Mouse (Mus musculus) embryonic facial prominence, embryonic 15.5 days (tissue): Measurements from ENCODE around the gene Rbm15. TPM values are rescaled to one million over a fixed set of nuclear protein-coding genes. Genes with fewer than 3 reads are reported as not detected.
"Not testable (repeated sequence)": the region's sequence is repeated elsewhere in the genome, so short reads cannot be mapped to it uniquely, and the experiment has no call there.

ENCODE experiments used
- ATAC-seq: fragments of 200-750 bp; cut with Nextera tagmentation; 2 replicates; pipeline ENCODE4 v1.8.0; 2017; ENCODE audit warnings: low read depth, moderate TSS enrichment; ENCODE audit not compliant: insufficient number of reproducible peaks, low FRiP score, low TSS enrichment
- H3K27ac ChIP-seq: fragments of 300-500 bp; sonication (generic); replicated peaks from 2 replicates; pipeline ENCODE4 v1.5.1; 2015; ENCODE audit warnings: mild to moderate bottlenecking, inconsistent platforms
- H3K27me3 ChIP-seq: fragments of 300-500 bp; sonication (generic); 2 replicates; pipeline ENCODE4 v1.6.1; 2015; ENCODE audit warnings: inconsistent platforms
- H3K36me3 ChIP-seq: fragments of 300-500 bp; sonication (generic); 2 replicates; pipeline ENCODE4 v1.6.1; 2015; ENCODE audit warnings: mild to moderate bottlenecking, inconsistent platforms
- H3K4me1 ChIP-seq: fragments of 300-500 bp; sonication (generic); 2 replicates; pipeline ENCODE4 v1.6.1; 2015; ENCODE audit warnings: inconsistent platforms
- H3K4me2 ChIP-seq: fragments of 300-500 bp; sonication (generic); replicated peaks from 2 replicates; pipeline ENCODE4 v1.6.1; 2015; ENCODE audit warnings: mild to moderate bottlenecking, inconsistent platforms
- H3K4me3 ChIP-seq: fragments of 300-500 bp; sonication (generic); replicated peaks from 2 replicates; pipeline ENCODE4 v1.5.1; 2015; ENCODE audit warnings: mild to moderate bottlenecking, inconsistent platforms
- H3K9ac ChIP-seq: fragments of 300-500 bp; sonication (generic); 2 replicates; pipeline ENCODE4 v1.6.1; 2015; ENCODE audit warnings: inconsistent platforms
- H3K9me3 ChIP-seq: fragments of 300-500 bp; sonication (generic); replicated peaks from 2 replicates; pipeline ENCODE4 v1.6.1; 2016; ENCODE audit warnings: inconsistent platforms
- WGBS: fragments of 180-500 bp; shearing (Covaris S2); methylation state at CpG from one replicate; pipeline ENCODE4 v1.1.7; 2015; 5-methylcytosine and 5-hydroxymethylcytosine counted together
- polyA plus RNA-seq: library from polyadenylated mRNA; unstranded; fragments of >200 nt; fragmentation: Nextera tagmentation; extraction: Ambion mirVana; gene quantifications from 2 replicates; pipeline ENCODE4 v1.2.1, GENCODE M21; 2015

The Rbm15 gene
- polyA plus RNA-seq, 1 experiment from 2014 or later, result 13.0 TPM

DNA sequence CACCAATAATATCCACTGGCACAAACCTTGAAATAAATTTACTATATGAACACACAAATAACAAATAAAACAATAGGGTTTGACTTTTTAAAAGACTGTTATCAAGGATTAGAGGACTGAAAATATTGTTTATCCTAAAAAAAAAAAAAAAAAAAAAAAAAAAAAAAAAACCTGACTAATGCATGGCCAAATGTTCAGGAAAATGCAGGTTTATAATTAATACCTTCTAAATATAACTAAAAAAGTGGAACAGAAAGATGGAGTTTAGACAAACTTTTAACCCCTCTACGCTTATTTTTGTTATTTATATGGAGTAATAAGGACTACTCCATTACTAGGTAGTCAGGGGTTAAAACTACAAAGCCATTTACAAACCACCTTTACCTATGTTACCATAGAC lies 7.0 kb downstream of the Rbm15 start:
- H3K9me3 ChIP-seq, result no peaks in the 10 kb centered on the region
- WGBS, result 96% methylated on average over 1 of the region's 1 CpGs
- no peak overlapping the region for H3K4me3 ChIP-seq
- H3K4me2 ChIP-seq, result no peak overlapping the region
- ATAC-seq, result no peak
- peaks cover 35% of the 10 kb centered on the region for H3K4me1 ChIP-seq
- H3K36me3 ChIP-seq, result peaks cover 25% of the 10 kb centered on the region
- H3K27ac ChIP-seq, result no peak overlapping the region
- no peaks in the 10 kb centered on the region for H3K27me3 ChIP-seq
- no peak overlapping the region for H3K9ac ChIP-seq

DNA sequence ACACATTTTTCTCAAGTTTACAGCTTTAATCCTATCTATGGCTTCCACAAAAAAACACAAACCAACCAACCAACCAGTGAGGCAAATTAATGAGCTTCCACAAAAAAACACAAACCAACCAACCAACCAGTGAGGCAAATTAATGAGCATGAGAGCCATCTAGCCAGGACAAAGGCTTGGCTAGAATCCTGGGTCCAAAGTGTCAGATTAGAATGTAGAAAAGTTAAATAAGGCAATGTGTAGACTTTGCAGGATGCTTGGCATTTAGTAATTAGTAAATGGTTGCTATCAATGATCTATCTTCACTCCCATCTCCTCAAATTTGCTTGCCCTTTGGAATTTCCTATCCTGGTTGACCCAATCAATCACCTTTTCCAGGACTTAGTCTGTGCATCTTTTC lies 11.7 kb downstream of the Rbm15 start:
- Histone ChIP-seq H3K4me2 (no peak overlapping the region), H3K9me3 (no peaks in the 10 kb centered on the region), H3K4me1 (peaks cover 20% of the 10 kb centered on the region), H3K9ac (no peak overlapping the region), H3K4me3 (no peak overlapping the region), H3K27ac (no peak overlapping the region), H3K27me3 (no peaks in the 10 kb centered on the region), H3K36me3 (peaks cover 17% of the 10 kb centered on the region)
- ATAC-seq, result no peak

DNA sequence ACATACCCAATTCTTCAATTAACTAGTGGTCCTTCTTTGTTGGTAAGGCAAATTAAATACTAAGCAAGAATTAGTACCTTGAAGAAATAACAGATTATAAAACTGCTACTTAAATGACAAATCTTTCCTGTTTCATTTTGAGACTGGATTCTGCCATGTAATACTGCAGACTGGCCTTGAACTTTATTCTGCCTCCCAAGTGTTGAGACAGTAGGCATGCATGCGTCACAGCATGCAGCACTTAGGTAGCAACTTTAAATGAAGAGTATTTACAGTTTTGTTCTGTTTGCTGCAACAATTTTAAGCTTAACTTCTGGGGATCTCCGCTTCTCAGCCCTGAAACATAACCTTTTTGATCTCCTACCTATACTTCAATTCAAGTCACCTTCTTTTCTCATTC lies 12.3 kb downstream of the Rbm15 start:
- no peak overlapping the region for H3K27ac ChIP-seq
- no peak overlapping the region for H3K9ac ChIP-seq
- ATAC-seq, result no peak
- H3K36me3 ChIP-seq, result peaks cover 17% of the 10 kb centered on the region
- H3K4me1 ChIP-seq, result peaks cover 20% of the 10 kb centered on the region
- H3K4me3 ChIP-seq, result no peak overlapping the region
- H3K4me2 ChIP-seq, result no peak overlapping the region
- no peaks in the 10 kb centered on the region for H3K27me3 ChIP-seq
- WGBS, result 92% methylated on average over 2 of the region's 2 CpGs
- no peaks in the 10 kb centered on the region for H3K9me3 ChIP-seq

GRCm38 (mm10) chr3:107317338-107317737 lies 16.1 kb downstream of the Rbm15 start:
- H3K27me3 ChIP-seq, result no peaks in the 10 kb centered on the region
- no peaks in the 10 kb centered on the region for H3K9me3 ChIP-seq
- 83% methylated on average over 3 of the region's 3 CpGs for WGBS
- H3K4me1 ChIP-seq, result 0 out of 2 replicates have a peak, but pooled peaks cover 3% of the 10 kb centered on the region
- no peak overlapping the region for H3K4me3 ChIP-seq
- H3K4me2 ChIP-seq, result no peak overlapping the region
- no peak overlapping the region for H3K9ac ChIP-seq
- ATAC-seq, result no peak
- no peak overlapping the region for H3K27ac ChIP-seq
- peaks cover 6% of the 10 kb centered on the region; the same call in 1 of the 2 replicates for H3K36me3 ChIP-seq

- not testable (repeated sequence) for H3K9ac ChIP-seq, H3K27ac ChIP-seq, H3K36me3 ChIP-seq, H3K4me3 ChIP-seq, H3K4me1 ChIP-seq, ATAC-seq, H3K27me3 ChIP-seq, H3K4me2 ChIP-seq, H3K9me3 ChIP-seq
- WGBS, result 71% methylated on average over 4 of the region's 4 CpGs
Measured at GRCm38 (mm10) chr3:107296917-107297316, 36.6 kb downstream of the Rbm15 start.

GRCm38 (mm10) chr3:107295672-107296360 lies 37.7 kb downstream of the Rbm15 start:
- Histone ChIP-seq H3K36me3 (no peaks in the 10 kb centered on the region; the same call in 1 of the 2 replicates), H3K4me1 (peaks cover 1% of the 10 kb centered on the region; the same call in 1 of the 2 replicates), H3K9ac (no peak overlapping the region), H3K4me3 (no peak overlapping the region), H3K9me3 (no peaks in the 10 kb centered on the region), H3K4me2 (no peak overlapping the region), H3K27me3 (no peaks in the 10 kb centered on the region), H3K27ac (no peak overlapping the region)
- no peak for ATAC-seq
- 86% methylated on average over 5 of the region's 5 CpGs for WGBS

- Histone ChIP-seq H3K4me2 (0 out of 2 replicates have a peak within 1 kb of the TSS, but pooled peaks have one; percentile 15), H3K27me3 (no peaks in the 10 kb centered on the region), H3K27ac (peak within 1 kb of the TSS; percentile 66; the same call in 1 of the 2 replicates), H3K4me3 (no peak within 1 kb of the TSS), H3K36me3 (0 out of 2 replicates have a peak, but pooled peaks cover 3% of the 10 kb centered on the region), H3K9me3 (no peaks in the 10 kb centered on the region), H3K4me1 (peaks cover 4% of the 10 kb centered on the region; the same call in 1 of the 2 replicates), H3K9ac (no peak within 1 kb of the TSS)
- ATAC-seq, result peak; percentile 84
- 19% methylated on average over 9 of the region's 9 CpGs for WGBS
Measured at GRCm38 (mm10) chr3:107290764-107291381, 42.6 kb downstream of the Rbm15 start, which contains the start of gene Slc16a4. Gene Slc16a4, plus strand, starts transcription at chr3:107291230.

GRCm38 (mm10) chr3:107287346-107287745 lies 46.1 kb downstream of the Rbm15 start:
- no peak overlapping the region for H3K4me3 ChIP-seq
- ATAC-seq, result no peak
- H3K27me3 ChIP-seq, result no peaks in the 10 kb centered on the region
- no peak overlapping the region for H3K27ac ChIP-seq
- no peak overlapping the region for H3K4me2 ChIP-seq
- H3K4me1 ChIP-seq, result peaks cover 4% of the 10 kb centered on the region; the same call in 1 of the 2 replicates
- H3K9ac ChIP-seq, result no peak overlapping the region
- H3K9me3 ChIP-seq, result no peaks in the 10 kb centered on the region
- peaks cover 18% of the 10 kb centered on the region for H3K36me3 ChIP-seq

DNA sequence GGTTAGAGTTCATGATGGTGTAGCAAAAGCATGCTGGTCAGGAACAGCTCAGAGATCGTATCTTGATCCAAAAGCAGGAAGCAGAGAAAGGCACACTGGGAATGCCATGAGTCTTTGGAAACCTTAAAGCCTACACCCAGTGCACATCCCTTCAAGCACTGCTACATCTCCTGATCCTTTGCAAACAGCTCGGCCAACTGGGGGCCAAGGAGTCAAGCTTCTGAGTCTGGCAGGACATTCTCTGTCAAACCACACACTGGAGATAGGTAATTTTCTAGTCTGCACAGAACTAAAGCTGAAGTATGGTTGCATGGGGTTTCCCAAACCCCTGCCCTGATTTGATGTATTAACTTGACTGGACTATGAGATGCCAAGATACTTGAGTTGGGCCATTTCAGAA lies 47.4 kb downstream of the Rbm15 start:
- H3K36me3 ChIP-seq, result peaks cover 25% of the 10 kb centered on the region

GRCm38 (mm10) chr3:107278479-107279269 lies 54.8 kb downstream of the Rbm15 start, which contains the start of gene Lamtor5:
Gene Lamtor5, plus strand, starts transcription at chr3:107278858.
- ATAC-seq, result peak; percentile 84
- Histone ChIP-seq H3K4me1 (peaks cover 15% of the 10 kb centered on the region), H3K9ac (peak within 1 kb of the TSS; percentile 85), H3K4me2 (peak within 1 kb of the TSS; percentile 62), H3K27ac (no peak within 1 kb of the TSS), H3K4me3 (peak within 1 kb of the TSS; percentile 85), H3K36me3 (peaks cover 16% of the 10 kb centered on the region), H3K27me3 (no peaks in the 10 kb centered on the region), H3K9me3 (no peaks in the 10 kb centered on the region)
- WGBS, result 2% methylated on average over 43 of the region's 43 CpGs

More for the DNA sequence above, 47.4 kb downstream of the Rbm15 start:
- Histone ChIP-seq H3K27ac (no peak overlapping the region), H3K27me3 (no peaks in the 10 kb centered on the region), H3K4me3 (no peak overlapping the region), H3K4me1 (peaks cover 4% of the 10 kb centered on the region; the same call in 1 of the 2 replicates), H3K4me2 (no peak overlapping the region), H3K9me3 (no peaks in the 10 kb centered on the region), H3K9ac (no peak overlapping the region)
- WGBS, result 80% methylated on average over 2 of the region's 2 CpGs
- ATAC-seq, result no peak

GRCm38 (mm10) chr3:107276626-107277025 lies 56.8 kb downstream of the Rbm15 start:
- Histone ChIP-seq H3K9ac (no peak overlapping the region), H3K27ac (no peak overlapping the region), H3K9me3 (no peaks in the 10 kb centered on the region), H3K36me3 (no peaks in the 10 kb centered on the region), H3K27me3 (no peaks in the 10 kb centered on the region), H3K4me3 (no peak overlapping the region), H3K4me1 (peaks cover 15% of the 10 kb centered on the region), H3K4me2 (no peak overlapping the region)
- 81% methylated on average over 3 of the region's 3 CpGs for WGBS
- no peak for ATAC-seq
